Mouse (Mus musculus): ENCODE measurements around the gene Itpr3. TPM values are rescaled to one million over a fixed set of nuclear protein-coding genes. Genes with fewer than 3 reads are reported as not detected.
A peak's percentile ranks its signal among the peaks of the same experiment; 100 is the strongest.

Itpr3 gene
- total RNA-seq, 2 experiments from 2014 or later, result 3.0 to 3.4 TPM

DNA sequence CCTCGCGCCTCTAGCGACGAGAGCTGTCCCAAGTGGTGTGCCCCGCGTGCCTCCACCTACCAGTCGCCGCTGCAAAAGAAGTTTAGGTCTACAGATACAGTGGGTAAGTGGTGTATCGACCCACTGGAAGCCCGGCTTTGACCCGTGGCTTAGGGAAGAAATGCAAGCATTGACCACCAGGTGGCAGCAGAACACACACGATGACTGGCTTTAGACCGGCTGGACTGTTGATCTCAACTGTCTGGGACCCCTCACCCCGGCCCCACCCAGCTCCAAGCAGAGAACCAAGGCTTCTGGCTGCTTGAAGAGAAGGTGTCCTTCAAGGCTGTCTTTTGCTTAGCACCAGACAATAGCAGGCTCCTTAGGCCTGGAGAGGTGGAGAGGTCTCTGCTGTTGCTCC, 24.2 kb upstream of the Itpr3 start:
- no peak for ATAC-seq (replicated peaks; ENCODE audit: low FRiP score, low TSS enrichment, poor library complexity, severe bottlenecking)

DNA sequence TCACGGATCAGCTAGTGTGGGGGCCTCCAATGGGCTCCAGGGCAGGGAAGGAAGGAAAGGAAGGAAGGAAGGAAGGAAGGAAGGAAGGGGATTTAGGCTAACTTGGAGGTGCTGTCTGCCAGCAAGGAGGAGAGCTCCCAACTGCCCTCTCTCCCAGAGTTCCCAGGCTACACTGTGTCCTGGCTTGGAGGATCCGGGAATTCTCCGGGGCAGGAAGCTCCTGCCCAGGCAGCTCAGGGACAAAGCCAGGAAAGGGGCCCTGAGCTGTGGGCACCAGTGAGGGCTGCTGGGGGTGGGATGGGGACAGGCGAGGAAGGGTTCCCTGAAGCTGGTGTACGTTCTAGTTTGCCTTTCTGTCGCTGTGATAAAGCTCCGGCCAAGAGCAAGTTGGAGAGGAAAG, 20.6 kb upstream of the Itpr3 start:
- ATAC-seq (replicated peaks; ENCODE audit: low FRiP score, low TSS enrichment, poor library complexity, severe bottlenecking), result no peak

- no peak for ATAC-seq (replicated peaks; ENCODE audit: low FRiP score, low TSS enrichment, poor library complexity, severe bottlenecking)
Observed at GRCm38 (mm10) chr17:27038335-27039050, 18.6 kb upstream of the Itpr3 start.

DNA sequence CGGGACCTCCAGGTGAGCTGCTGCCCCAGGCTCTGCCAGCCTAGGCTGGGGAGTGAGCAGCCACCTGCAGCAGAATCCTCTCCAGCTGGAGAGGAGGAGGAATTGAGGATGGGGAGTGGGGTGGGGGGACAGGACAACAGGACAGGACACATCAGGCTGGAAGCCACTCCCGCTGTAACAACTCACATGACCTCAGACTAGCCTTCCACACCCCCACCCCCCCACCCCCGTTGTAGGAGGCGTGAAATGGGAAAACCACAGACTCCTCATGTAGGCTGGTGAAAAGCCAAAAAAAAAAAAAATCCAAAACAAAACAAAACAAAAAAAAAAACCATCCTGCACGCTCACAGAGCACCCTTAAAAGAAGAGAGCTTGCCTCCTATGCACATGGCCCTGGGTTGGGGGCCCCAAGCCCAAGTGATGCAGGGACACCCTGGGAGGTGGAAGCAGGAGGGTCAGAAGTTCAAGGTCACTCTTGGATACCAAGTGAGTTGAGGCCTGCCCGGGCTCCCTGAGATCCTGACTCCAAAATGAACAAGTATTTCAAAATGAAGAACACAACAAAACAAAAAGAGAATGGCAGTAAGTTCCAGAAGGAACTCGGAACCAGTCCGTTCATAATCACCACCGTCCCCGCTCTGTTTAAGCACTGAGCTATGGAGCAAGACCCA, 17.5 kb upstream of the Itpr3 start:
- no peak for ATAC-seq (replicated peaks; ENCODE audit: low FRiP score, low TSS enrichment, poor library complexity, severe bottlenecking)

DNA sequence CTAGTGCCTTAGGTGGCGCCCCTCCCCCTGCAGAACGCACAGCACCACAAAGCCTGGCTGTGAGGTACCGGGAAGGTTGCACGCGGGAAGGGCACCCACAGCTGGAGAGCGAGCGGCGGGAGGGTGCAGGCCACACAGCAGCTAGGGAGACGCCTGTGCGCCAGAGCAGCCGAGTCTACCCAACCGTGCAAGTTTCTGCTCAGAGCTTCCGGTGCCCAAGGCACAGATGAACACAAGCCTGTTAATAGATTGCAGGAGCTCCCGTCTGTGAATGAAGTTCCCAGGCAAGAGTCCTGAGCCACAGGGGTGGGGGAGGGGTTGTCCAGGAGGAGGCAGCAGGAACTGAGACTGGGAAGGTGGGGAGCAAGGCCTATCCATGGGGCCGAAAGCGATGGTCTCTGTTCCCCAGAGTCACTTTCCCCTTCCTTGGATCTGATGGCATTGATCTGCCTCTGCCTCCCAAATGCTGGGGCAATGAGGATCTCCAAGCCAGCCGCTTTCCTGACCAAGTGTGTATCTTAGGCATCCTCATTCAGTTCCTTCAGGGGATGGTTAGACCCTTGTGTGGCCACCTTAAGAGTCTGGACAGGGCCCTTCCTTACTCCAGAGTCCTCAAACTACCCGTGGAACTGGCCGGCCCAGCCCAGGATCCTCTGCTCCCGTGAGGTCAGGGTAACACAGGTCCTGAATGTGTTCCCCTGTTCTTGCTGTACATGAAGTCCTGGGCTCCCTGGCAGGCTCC, 16.6 kb upstream of the Itpr3 start:
- ATAC-seq (replicated peaks; ENCODE audit: low FRiP score, low TSS enrichment, poor library complexity, severe bottlenecking), result no peak

DNA sequence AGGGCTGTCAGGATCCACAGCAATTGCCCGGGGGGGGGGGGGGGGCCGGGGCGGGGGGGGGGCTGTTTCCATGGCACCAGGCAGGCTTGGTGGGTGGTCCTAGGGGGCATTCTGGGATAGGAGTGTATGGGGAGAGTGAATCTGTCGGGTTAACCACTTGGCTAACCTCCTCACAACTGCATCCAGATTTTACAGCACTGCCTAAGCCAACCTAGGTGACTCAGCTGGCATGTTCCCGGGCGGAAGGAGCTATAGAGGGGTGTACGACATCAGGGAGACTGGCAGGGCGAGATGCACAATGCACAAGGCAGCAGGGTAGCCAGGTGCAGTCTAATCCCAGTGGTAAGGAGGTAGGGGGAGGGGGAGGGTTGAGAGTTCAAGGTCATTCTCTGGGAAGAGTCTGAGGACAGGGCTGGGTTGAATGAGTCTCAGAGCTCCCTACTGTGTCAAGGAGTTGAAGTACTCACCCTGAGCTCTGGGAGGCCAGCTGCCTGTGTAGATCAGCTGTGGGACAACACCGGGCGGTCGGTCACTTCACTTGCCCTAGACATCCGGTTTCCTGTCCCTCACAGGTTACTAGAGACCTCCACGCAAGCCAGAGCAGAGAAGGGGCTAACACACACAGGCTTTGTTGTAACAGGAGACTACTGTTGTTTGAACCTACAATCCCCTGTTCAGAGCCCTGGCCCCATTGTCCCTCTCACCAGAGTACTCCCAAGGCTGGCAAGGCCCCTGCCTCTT, 15.9 kb upstream of the Itpr3 start:
- no peak for ATAC-seq (replicated peaks; ENCODE audit: low FRiP score, low TSS enrichment, poor library complexity, severe bottlenecking)

GRCm38 (mm10) chr17:27041787-27042055, 15.4 kb upstream of the Itpr3 start:
- no peak for ATAC-seq (replicated peaks; ENCODE audit: low FRiP score, low TSS enrichment, poor library complexity, severe bottlenecking)

DNA sequence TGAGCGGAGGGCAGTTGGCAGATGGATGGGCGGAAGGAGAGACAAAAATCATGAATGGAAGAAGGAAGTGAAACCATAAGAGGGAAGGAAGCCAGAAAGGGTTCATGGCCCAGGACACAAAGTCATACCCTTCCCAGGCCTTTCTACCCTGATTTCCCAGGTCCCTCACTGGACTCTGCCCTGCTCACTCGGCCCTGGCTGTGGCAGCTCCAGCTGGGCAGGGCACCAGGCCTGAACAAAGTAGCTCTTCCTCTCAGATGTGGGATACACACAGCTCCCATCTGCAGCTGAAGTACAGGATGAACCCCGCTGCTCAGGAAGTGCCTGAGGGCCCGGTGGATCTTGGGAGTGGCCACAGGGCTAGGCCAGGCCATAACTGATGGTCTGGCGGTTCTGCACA, 14.3 kb upstream of the Itpr3 start:
- no peak for ATAC-seq (replicated peaks; ENCODE audit: low FRiP score, low TSS enrichment, poor library complexity, severe bottlenecking)

DNA sequence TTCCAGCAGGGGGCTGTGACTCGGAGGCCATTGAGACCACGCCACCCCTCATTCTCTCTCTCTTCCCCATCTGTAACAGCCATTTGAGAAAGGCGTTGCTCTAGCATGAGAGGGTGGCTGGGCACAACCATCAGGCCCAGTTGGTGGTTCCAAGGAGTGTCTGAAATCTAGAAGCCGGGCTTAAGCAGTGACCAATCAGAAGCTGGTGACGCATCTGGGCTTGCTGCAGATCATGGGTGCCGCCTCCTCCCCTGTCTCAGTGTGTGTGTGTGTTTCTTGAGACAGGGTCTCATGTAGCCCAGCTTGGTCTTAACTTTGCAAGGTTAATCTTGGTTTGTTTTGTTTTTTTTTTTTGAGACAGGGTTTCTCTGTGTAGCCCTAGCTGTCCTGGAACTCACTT, 11.9 kb upstream of the Itpr3 start:
- ATAC-seq (replicated peaks; ENCODE audit: low FRiP score, low TSS enrichment, poor library complexity, severe bottlenecking), result no peak

GRCm38 (mm10) chr17:27047762-27048444, 9.2 kb upstream of the Itpr3 start:
- no peak for ATAC-seq (replicated peaks; ENCODE audit: low FRiP score, low TSS enrichment, poor library complexity, severe bottlenecking)

DNA sequence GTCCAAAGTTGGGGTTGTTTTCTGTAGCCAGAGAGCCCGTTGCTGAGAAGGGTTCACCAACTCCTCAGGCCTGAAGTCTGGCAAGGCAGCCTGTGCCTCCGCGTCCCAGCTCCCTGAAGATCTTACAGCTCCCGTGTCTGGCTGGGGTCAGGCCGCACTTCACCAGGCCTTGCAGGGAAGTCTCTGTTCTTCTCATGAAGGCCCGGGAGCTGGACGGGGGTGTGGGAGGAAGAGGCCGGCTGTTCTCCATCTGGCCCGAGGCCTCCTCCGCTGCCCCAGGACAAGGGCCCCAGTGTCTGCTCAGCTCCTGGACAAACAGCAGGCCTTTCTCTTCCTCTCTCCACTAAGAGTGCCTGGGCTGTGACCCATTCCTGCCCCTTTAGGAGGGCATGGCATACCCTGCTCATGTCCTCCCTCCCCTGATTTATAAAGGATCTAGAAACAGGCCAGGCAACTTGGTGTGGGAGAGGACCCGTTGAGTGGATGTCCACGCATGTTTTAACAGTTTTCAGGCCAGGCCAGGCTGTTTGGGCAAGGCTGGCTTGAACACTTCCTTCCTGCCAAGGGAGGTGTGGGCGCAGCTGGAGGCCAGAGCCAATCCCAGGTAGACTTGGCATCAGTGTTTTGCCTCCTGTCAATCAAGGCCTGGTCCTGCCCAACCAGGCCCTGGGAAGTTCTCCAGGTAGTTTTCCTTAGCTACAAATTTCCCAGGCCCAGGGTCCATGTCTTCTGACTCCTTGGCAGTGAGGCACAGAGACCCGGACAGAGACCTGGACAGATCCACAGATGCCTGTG, 8.5 kb upstream of the Itpr3 start:
- no peak for ATAC-seq (replicated peaks; ENCODE audit: low FRiP score, low TSS enrichment, poor library complexity, severe bottlenecking)

DNA sequence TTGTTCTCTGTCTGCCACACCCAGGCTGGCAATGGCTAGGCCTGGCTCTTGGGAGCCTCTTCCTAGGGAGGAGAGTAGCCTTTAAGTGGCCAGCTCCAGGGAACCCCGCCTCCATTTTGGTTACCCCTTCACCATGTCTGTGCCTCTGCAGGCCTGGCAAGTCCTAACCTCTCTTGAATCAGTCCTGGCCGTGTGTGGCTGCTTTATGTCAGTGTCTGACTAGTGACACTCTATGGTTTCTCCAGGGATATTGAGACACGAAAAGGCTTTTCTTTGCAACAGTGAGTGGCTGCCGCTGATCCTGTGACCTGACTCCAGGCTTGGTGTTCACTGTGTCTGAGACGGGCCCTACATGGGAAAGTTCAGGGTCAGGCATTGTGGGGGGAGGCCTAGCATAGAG, 6.3 kb upstream of the Itpr3 start:
- no peak for ATAC-seq (replicated peaks; ENCODE audit: low FRiP score, low TSS enrichment, poor library complexity, severe bottlenecking)

- ATAC-seq (replicated peaks; ENCODE audit: low FRiP score, low TSS enrichment, poor library complexity, severe bottlenecking), result 0 out of 2 replicates have a peak, but pooled peaks have one; percentile 39
Observed at GRCm38 (mm10) chr17:27051514-27051913, 5.6 kb upstream of the Itpr3 start.

DNA sequence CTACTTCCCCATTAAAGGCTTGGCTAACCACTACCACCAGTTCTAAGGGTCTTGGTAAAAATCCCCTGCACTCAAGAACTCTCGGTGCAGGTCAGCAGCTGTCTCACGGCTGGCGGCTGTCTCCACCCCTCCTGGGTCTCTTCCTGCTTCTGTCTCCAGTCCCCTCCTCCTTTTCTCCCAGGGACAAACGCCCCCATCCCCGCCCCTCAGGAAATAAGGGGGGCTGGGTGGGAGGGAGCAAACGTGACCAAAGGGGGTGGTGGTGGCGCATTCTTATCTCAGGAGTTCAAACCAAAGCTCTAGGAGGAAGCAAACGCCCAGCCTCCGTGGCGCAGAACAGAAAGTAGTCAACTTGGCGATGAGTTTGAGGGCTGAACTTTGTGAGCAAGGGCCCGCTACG, 934 bp upstream of the Itpr3 start:
- peak; percentile 36; the same call in 1 of the 2 replicates for ATAC-seq (replicated peaks; ENCODE audit: low FRiP score, low TSS enrichment, poor library complexity, severe bottlenecking)

DNA sequence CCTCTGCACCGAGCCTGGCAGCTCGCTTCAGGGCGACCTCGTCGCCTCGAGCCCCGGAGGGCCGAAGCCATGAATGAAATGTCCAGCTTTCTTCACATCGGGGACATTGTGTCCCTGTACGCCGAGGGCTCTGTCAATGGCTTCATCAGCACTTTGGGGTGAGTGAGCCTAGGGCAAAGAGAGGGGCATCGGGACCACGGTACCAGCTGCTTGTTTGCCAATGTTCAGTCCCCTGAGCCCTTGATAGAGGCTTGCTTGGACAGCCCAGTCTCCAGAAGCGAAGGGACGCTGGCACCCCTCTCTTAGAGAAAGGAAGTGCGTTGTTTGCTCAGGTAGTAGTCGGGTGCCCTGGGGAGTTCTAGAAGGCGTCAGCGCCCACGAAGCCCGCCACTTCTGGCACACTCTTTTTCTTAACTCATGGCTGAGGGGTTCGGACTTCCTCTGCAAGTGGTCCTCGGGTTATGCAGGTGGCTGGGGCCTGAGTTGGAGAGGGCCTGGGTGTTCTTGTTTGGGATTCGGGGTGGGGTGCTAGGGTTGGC, 482 bp downstream of the Itpr3 start:
- no peak for ATAC-seq (replicated peaks; ENCODE audit: low FRiP score, low TSS enrichment, poor library complexity, severe bottlenecking)

DNA sequence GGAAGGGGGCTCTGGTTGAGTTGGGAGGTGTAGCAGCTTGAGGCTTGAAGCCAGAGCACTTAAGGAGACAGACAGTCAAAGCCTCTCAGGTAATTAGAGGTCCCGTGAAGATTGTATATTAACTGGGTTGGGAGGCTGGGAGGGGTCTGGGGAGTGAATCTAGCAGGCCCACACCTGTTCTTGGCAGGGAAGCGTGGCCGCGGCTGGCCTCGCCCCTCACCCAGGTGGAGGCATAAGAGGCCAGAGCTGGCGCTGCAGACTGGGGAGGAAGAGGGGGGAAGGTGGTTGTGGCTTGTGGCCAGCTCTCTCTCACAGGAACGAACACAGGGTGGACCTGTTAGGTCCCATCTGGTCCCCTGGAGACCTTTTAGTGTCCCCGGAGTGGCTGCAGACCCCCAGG, 3.6 kb downstream of the Itpr3 start:
- no peak for ATAC-seq (replicated peaks; ENCODE audit: low FRiP score, low TSS enrichment, poor library complexity, severe bottlenecking)

- ATAC-seq (replicated peaks; ENCODE audit: low FRiP score, low TSS enrichment, poor library complexity, severe bottlenecking), result no peak
Observed at GRCm38 (mm10) chr17:27061727-27062126, 4.6 kb downstream of the Itpr3 start.

DNA sequence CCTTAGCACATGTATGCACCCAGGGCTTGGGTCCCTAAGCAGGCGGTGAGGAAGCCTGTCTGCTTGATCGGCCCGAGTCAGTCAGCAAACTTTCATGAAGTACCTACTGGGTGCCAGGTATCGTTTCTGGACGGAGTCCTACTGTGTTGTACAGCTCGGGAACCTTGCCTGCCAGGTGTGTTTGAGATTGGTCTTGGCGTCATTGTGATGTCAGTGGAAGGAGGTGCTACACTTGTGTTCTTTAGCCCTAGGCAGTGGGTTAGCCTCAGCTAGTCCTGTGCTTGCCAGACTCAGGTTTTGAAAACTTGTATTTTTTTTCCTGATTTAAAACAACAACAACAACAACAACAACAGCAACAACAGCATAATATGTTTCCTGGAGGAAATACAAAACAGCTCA, 5.6 kb downstream of the Itpr3 start:
- no peak for ATAC-seq (replicated peaks; ENCODE audit: low FRiP score, low TSS enrichment, poor library complexity, severe bottlenecking)

GRCm38 (mm10) chr17:27063717-27064116, 6.6 kb downstream of the Itpr3 start:
- no peak for ATAC-seq (replicated peaks; ENCODE audit: low FRiP score, low TSS enrichment, poor library complexity, severe bottlenecking)

All from megakaryocyte-erythroid progenitor cell, adult 5-6 weeks (primary cell).